Mouse (Mus musculus) neural tube, embryonic 11.5 days (tissue): ENCODE data around the gene Rasal3. TPM values are rescaled to one million over a fixed set of nuclear protein-coding genes. Genes with fewer than 3 reads are reported as not detected.

ENCODE experiments used
- ATAC-seq: fragments of 200-750 bp; cut with Nextera tagmentation; 2 replicates; pipeline ENCODE4 v1.8.0; 2017; ENCODE audit warnings: moderate number of reproducible peaks, mild to moderate bottlenecking, moderate TSS enrichment, moderate library complexity; ENCODE audit not compliant: insufficient read depth, low FRiP score, low TSS enrichment
- DNase-seq: peaks from one replicate; pipeline ENCODE4 v3.0.0-alpha.2; 2015; ENCODE audit warnings: low spot score
- H3K27ac ChIP-seq: fragments of 300-500 bp; sonication (generic); 2 replicates; pipeline ENCODE4 v1.5.1; 2014; ENCODE audit warnings: low read depth, mild to moderate bottlenecking, low read length
- H3K27me3 ChIP-seq: fragments of 300-500 bp; sonication (generic); 2 replicates; pipeline ENCODE4 v1.6.1; 2014; ENCODE audit warnings: mild to moderate bottlenecking, low read length, mixed read lengths; ENCODE audit not compliant: control insufficient read depth, insufficient read depth
- H3K36me3 ChIP-seq: fragments of 300-500 bp; sonication (generic); 2 replicates; pipeline ENCODE4 v1.6.1; 2014; ENCODE audit warnings: mild to moderate bottlenecking, low read length, moderate library complexity, mixed read lengths; ENCODE audit not compliant: control insufficient read depth, insufficient read depth
- H3K4me1 ChIP-seq: fragments of 300-500 bp; sonication (generic); 2 replicates; pipeline ENCODE4 v1.6.1; 2014; ENCODE audit warnings: low read length, mixed read lengths; ENCODE audit not compliant: control insufficient read depth, insufficient read depth
- H3K4me2 ChIP-seq: fragments of 300-500 bp; sonication (generic); 2 replicates; pipeline ENCODE4 v1.6.1; 2014; ENCODE audit warnings: low read depth, mild to moderate bottlenecking, moderate library complexity
- H3K4me3 ChIP-seq: fragments of 300-500 bp; sonication (generic); 2 replicates; pipeline ENCODE4 v1.5.1; 2014; ENCODE audit warnings: low read depth, low read length
- H3K9ac ChIP-seq: fragments of 300-500 bp; sonication (generic); 2 replicates; pipeline ENCODE4 v1.6.1; 2014; ENCODE audit warnings: mild to moderate bottlenecking, low read length
- H3K9me3 ChIP-seq: fragments of 300-500 bp; sonication (generic); 2 replicates; pipeline ENCODE4 v1.6.1; 2016; ENCODE audit warnings: low read length; ENCODE audit not compliant: control insufficient read depth
- WGBS: fragments of 180-500 bp; shearing (Covaris S2); extraction: QIAGEN DNeasy Blood & Tissue Kit; methylation state at CpG from one replicate; pipeline ENCODE4 v1.1.7; 2014; 5-methylcytosine and 5-hydroxymethylcytosine counted together
- polyA plus RNA-seq: library from polyadenylated mRNA; unstranded; fragments of >200 nt; fragmentation: Nextera tagmentation; extraction: Ambion mirVana; gene quantifications from 2 replicates; pipeline ENCODE4 v1.2.1, GENCODE M21; 2014

Gene Rasal3
- polyA plus RNA-seq, 1 experiment from 2014 or later: 0.42 TPM

- Histone ChIP-seq H3K27ac (no peak overlapping the region), H3K9ac (no peak overlapping the region), H3K4me3 (no peak overlapping the region), H3K4me1 (no peaks in the 10 kb centered on the region), H3K9me3 (no peaks in the 10 kb centered on the region), H3K4me2 (no peak overlapping the region), H3K27me3 (peaks cover 14% of the 10 kb centered on the region), H3K36me3 (no peaks in the 10 kb centered on the region)
- no peak for DNase-seq
- 76% methylated on average over 11 of the region's 11 CpGs for WGBS
- no peak for ATAC-seq
These were observed 615 bp downstream of the Rasal3 start for GRCm38 (mm10) chr17:32402779-32403157.

GRCm38 (mm10) chr17:32402011-32402778 is 1.2 kb downstream of the Rasal3 start:
- H3K9ac ChIP-seq: no peak overlapping the region
- no peak overlapping the region for H3K4me2 ChIP-seq
- H3K27ac ChIP-seq: no peak overlapping the region
- 83% methylated on average over 9 of the region's 9 CpGs for WGBS
- no peak overlapping the region for H3K4me3 ChIP-seq
- H3K36me3 ChIP-seq: no peaks in the 10 kb centered on the region
- no peak for ATAC-seq
- no peaks in the 10 kb centered on the region for H3K4me1 ChIP-seq
- H3K9me3 ChIP-seq: no peaks in the 10 kb centered on the region
- H3K27me3 ChIP-seq: peaks cover 20% of the 10 kb centered on the region
- DNase-seq: no peak

GRCm38 (mm10) chr17:32396266-32396665 is 7.1 kb downstream of the Rasal3 start:
- DNase-seq (no peak), ATAC-seq (no peak)
- Histone ChIP-seq H3K36me3 (no peaks in the 10 kb centered on the region), H3K9me3 (no peaks in the 10 kb centered on the region), H3K4me2 (peak overlapping the region; percentile 24; the same call in 1 of the 2 replicates), H3K27ac (no peak overlapping the region), H3K9ac (no peak overlapping the region), H3K27me3 (peaks cover 69% of the 10 kb centered on the region), H3K4me3 (peak overlapping the region; percentile 18), H3K4me1 (peaks cover 6% of the 10 kb centered on the region)
- 3% methylated on average over 33 of the region's 37 CpGs for WGBS

GRCm38 (mm10) chr17:32393944-32394343 is 9.4 kb downstream of the Rasal3 start:
- H3K4me3 ChIP-seq: no peak overlapping the region
- peaks cover 71% of the 10 kb centered on the region for H3K27me3 ChIP-seq
- H3K27ac ChIP-seq: no peak overlapping the region
- WGBS: 93% methylated on average over 10 of the region's 10 CpGs
- DNase-seq (no peak), ATAC-seq (no peak)
- H3K4me2 ChIP-seq: no peak overlapping the region
- H3K9me3 ChIP-seq: no peaks in the 10 kb centered on the region
- H3K4me1 ChIP-seq: peaks cover 6% of the 10 kb centered on the region
- H3K9ac ChIP-seq: no peak overlapping the region
- no peaks in the 10 kb centered on the region for H3K36me3 ChIP-seq

- Histone ChIP-seq H3K9me3 (no peaks in the 10 kb centered on the region), H3K27ac (peak within 1 kb of the TSS; percentile 73), H3K36me3 (no peaks in the 10 kb centered on the region), H3K4me3 (peak within 1 kb of the TSS; percentile 62), H3K4me2 (peak within 1 kb of the TSS; percentile 98), H3K27me3 (peaks cover 27% of the 10 kb centered on the region), H3K9ac (peak within 1 kb of the TSS; percentile 75), H3K4me1 (0 out of 2 replicates have a peak, but pooled peaks cover 9% of the 10 kb centered on the region)
- ATAC-seq (peak; percentile 86), DNase-seq (peak; percentile 92)
- WGBS: 0% methylated on average over 6 of the region's 44 CpGs
These were observed 14.2 kb downstream of the Rasal3 start, which contains the start of gene Wiz for GRCm38 (mm10) chr17:32389101-32389659. TSS of gene Wiz (minus strand) at chr17:32389439.

GRCm38 (mm10) chr17:32388370-32389100 is 14.8 kb downstream of the Rasal3 start:
- no peaks in the 10 kb centered on the region for H3K9me3 ChIP-seq
- H3K9ac ChIP-seq: peak overlapping the region; percentile 75
- peak; percentile 51 for ATAC-seq
- DNase-seq: peak; percentile 31
- H3K4me1 ChIP-seq: 0 out of 2 replicates have a peak, but pooled peaks cover 9% of the 10 kb centered on the region
- peaks cover 24% of the 10 kb centered on the region for H3K27me3 ChIP-seq
- H3K4me2 ChIP-seq: peak overlapping the region; percentile 98
- WGBS: 1% methylated on average over 34 of the region's 39 CpGs
- peak overlapping the region; percentile 73; the same call in 1 of the 2 replicates for H3K27ac ChIP-seq
- H3K4me3 ChIP-seq: peak overlapping the region; percentile 62
- no peaks in the 10 kb centered on the region for H3K36me3 ChIP-seq

GRCm38 (mm10) chr17:32387986-32388369 is 15.4 kb downstream of the Rasal3 start:
- DNase-seq: no peak
- no peaks in the 10 kb centered on the region for H3K36me3 ChIP-seq
- H3K27ac ChIP-seq: no peak overlapping the region
- peak overlapping the region; percentile 62 for H3K4me3 ChIP-seq
- 38% methylated on average over 7 of the region's 7 CpGs for WGBS
- no peak for ATAC-seq
- H3K27me3 ChIP-seq: peaks cover 21% of the 10 kb centered on the region
- peak overlapping the region; percentile 98 for H3K4me2 ChIP-seq
- no peaks in the 10 kb centered on the region for H3K9me3 ChIP-seq
- H3K4me1 ChIP-seq: 0 out of 2 replicates have a peak, but pooled peaks cover 9% of the 10 kb centered on the region
- H3K9ac ChIP-seq: peak overlapping the region; percentile 75; the same call in 1 of the 2 replicates

- Histone ChIP-seq H3K9me3 (no peaks in the 10 kb centered on the region), H3K4me1 (0 out of 2 replicates have a peak, but pooled peaks cover 9% of the 10 kb centered on the region), H3K9ac (no peak overlapping the region), H3K36me3 (no peaks in the 10 kb centered on the region), H3K4me2 (no peak overlapping the region), H3K4me3 (no peak overlapping the region), H3K27me3 (peaks cover 10% of the 10 kb centered on the region), H3K27ac (no peak overlapping the region)
- ATAC-seq (no peak), DNase-seq (no peak)
- 76% methylated on average over 9 of the region's 9 CpGs for WGBS
These were observed 16.5 kb downstream of the Rasal3 start for GRCm38 (mm10) chr17:32386659-32387432.
